Mouse (Mus musculus) ovary, postnatal 36 days (tissue): ENCODE results near the gene Pcyt1b.
A peak's percentile ranks its signal among the peaks of the same experiment; 100 is the strongest.

Experiments used
- DNase-seq: peaks from one replicate; pipeline ENCODE4 v3.0.0; 2022; ENCODE audit warnings: low spot score, mixed read lengths

The Pcyt1b gene

GRCm38 (mm10) chrX:93732975-93733748 is 78.5 kb downstream of the Pcyt1b start:
- no peak for DNase-seq

GRCm38 (mm10) chrX:93749165-93749564 is 94.5 kb downstream of the Pcyt1b start:
- no peak for DNase-seq

- DNase-seq = no peak
Measured at GRCm38 (mm10) chrX:93750566-93750965, 95.9 kb downstream of the Pcyt1b start.

GRCm38 (mm10) chrX:93755210-93755842 is 100.7 kb downstream of the Pcyt1b start:
- no peak for DNase-seq

GRCm38 (mm10) chrX:93756867-93757455 is 102.3 kb downstream of the Pcyt1b start:
- DNase-seq = no peak

- no peak for DNase-seq
Measured at GRCm38 (mm10) chrX:93760770-93761169, 106.1 kb downstream of the Pcyt1b start.

- no peak for DNase-seq
Measured at GRCm38 (mm10) chrX:93789562-93789961, 134.9 kb downstream of the Pcyt1b start.

- DNase-seq = peak; percentile 10
Measured at GRCm38 (mm10) chrX:93793168-93793567, 138.5 kb downstream of the Pcyt1b start.
